Mouse (Mus musculus): ENCODE results near the gene Ube2s. TPM values are rescaled to one million over a fixed set of nuclear protein-coding genes. Genes with fewer than 3 reads are reported as not detected.

Ube2s gene
- polyA plus RNA-seq, 1 experiment from 2014 or later = 269 TPM

Other genes starting within 250 kb of the Ube2s start
- gene Ptprh, start 208.5 kb downstream of the Ube2s start, polyA plus RNA-seq (2015; fragmentation: Nextera tagmentation; extraction: Ambion mirVana) = 1.2 and 1.3 TPM in 2 replicates
- 2.3 and 2.5 TPM in 2 replicates for gene Tmem86b, start 181.2 kb downstream of the Ube2s start, polyA plus RNA-seq (2015; fragmentation: Nextera tagmentation; extraction: Ambion mirVana)
- 10.0 and 10.2 TPM in 2 replicates for gene Ppp6r1, start 153.6 kb downstream of the Ube2s start, polyA plus RNA-seq (2015; fragmentation: Nextera tagmentation; extraction: Ambion mirVana)
- gene Hspbp1, start 127.5 kb downstream of the Ube2s start, polyA plus RNA-seq (2015; fragmentation: Nextera tagmentation; extraction: Ambion mirVana) = 168 and 171 TPM in 2 replicates
- gene Brsk1, start 122.0 kb downstream of the Ube2s start, polyA plus RNA-seq (2015; fragmentation: Nextera tagmentation; extraction: Ambion mirVana) = 7.1 and 8.7 TPM in 2 replicates
- 0.12 and 0.27 TPM in 2 replicates for gene Tmem150b, start 87.3 kb downstream of the Ube2s start, polyA plus RNA-seq (2015; fragmentation: Nextera tagmentation; extraction: Ambion mirVana)
- 57.4 and 61.8 TPM in 2 replicates for gene Kmt5c, start 72.5 kb downstream of the Ube2s start, polyA plus RNA-seq (2015; fragmentation: Nextera tagmentation; extraction: Ambion mirVana)
- 24.1 and 28.1 TPM in 2 replicates for gene Cox6b2, start 59.5 kb downstream of the Ube2s start, polyA plus RNA-seq (2015; fragmentation: Nextera tagmentation; extraction: Ambion mirVana)
- not detected in 2 replicates for gene Fam71e2, start 41.3 kb downstream of the Ube2s start, polyA plus RNA-seq (2015; fragmentation: Nextera tagmentation; extraction: Ambion mirVana)
- gene Il11, start 29.7 kb downstream of the Ube2s start, polyA plus RNA-seq (2015; fragmentation: Nextera tagmentation; extraction: Ambion mirVana) = 0.87 and 1.1 TPM in 2 replicates
- gene Tmem190, start 29.7 kb downstream of the Ube2s start, polyA plus RNA-seq (2015; fragmentation: Nextera tagmentation; extraction: Ambion mirVana) = not detected in 2 replicates
- gene Tmem238, start 22.9 kb downstream of the Ube2s start, polyA plus RNA-seq (2015; fragmentation: Nextera tagmentation; extraction: Ambion mirVana) = 5.9 and 6.3 TPM in 2 replicates
- 212 and 228 TPM in 2 replicates for gene Rpl28, start 19.7 kb downstream of the Ube2s start, polyA plus RNA-seq (2015; fragmentation: Nextera tagmentation; extraction: Ambion mirVana)
- 10.8 and 12.8 TPM in 2 replicates for gene Shisa7, start 32.1 kb upstream of the Ube2s start, polyA plus RNA-seq (2015; fragmentation: Nextera tagmentation; extraction: Ambion mirVana)
- 3.2 and 4.1 TPM in 2 replicates for gene Isoc2b, start 57.7 kb upstream of the Ube2s start, polyA plus RNA-seq (2015; fragmentation: Nextera tagmentation; extraction: Ambion mirVana)
- gene Isoc2a, start 64.6 kb upstream of the Ube2s start, polyA plus RNA-seq (2015; fragmentation: Nextera tagmentation; extraction: Ambion mirVana) = 0.75 and 0.77 TPM in 2 replicates
- gene Gm36210, start 93.9 kb upstream of the Ube2s start, polyA plus RNA-seq (2015; fragmentation: Nextera tagmentation; extraction: Ambion mirVana) = 0.45 and 0.47 TPM in 2 replicates
- 3.5 and 4.2 TPM in 2 replicates for gene Zfp628, start 102.6 kb upstream of the Ube2s start, polyA plus RNA-seq (2015; fragmentation: Nextera tagmentation; extraction: Ambion mirVana)
- gene Nat14, start 109.4 kb upstream of the Ube2s start, polyA plus RNA-seq (2015; fragmentation: Nextera tagmentation; extraction: Ambion mirVana) = 35.3 and 35.8 TPM in 2 replicates
- 1.2 and 1.3 TPM in 2 replicates for gene Ssc5d, start 113.2 kb upstream of the Ube2s start, polyA plus RNA-seq (2015; fragmentation: Nextera tagmentation; extraction: Ambion mirVana)
- 0.12 and 0.18 TPM in 2 replicates for gene Sbk2, start 151.8 kb upstream of the Ube2s start, polyA plus RNA-seq (2015; fragmentation: Nextera tagmentation; extraction: Ambion mirVana)
- gene Sbk3, start 158.6 kb upstream of the Ube2s start, polyA plus RNA-seq (2015; fragmentation: Nextera tagmentation; extraction: Ambion mirVana) = 0.49 and 0.62 TPM in 2 replicates
- 60.3 and 66.8 TPM in 2 replicates for gene Zfp579, start 183.6 kb upstream of the Ube2s start, polyA plus RNA-seq (2015; fragmentation: Nextera tagmentation; extraction: Ambion mirVana)
- gene Zfp524, start 201.8 kb upstream of the Ube2s start, polyA plus RNA-seq (2015; fragmentation: Nextera tagmentation; extraction: Ambion mirVana) = 8.1 and 9.2 TPM in 2 replicates
- gene Fiz1, start 202.1 kb upstream of the Ube2s start, polyA plus RNA-seq (2015; fragmentation: Nextera tagmentation; extraction: Ambion mirVana) = 41.9 and 44.6 TPM in 2 replicates
- gene Gm44973, start 202.9 kb upstream of the Ube2s start, polyA plus RNA-seq (2015; fragmentation: Nextera tagmentation; extraction: Ambion mirVana) = 1.2 TPM in 1 of 2 replicates, not detected in the other
- 6.0 and 7.5 TPM in 2 replicates for gene Zfp865, start 207.8 kb upstream of the Ube2s start, polyA plus RNA-seq (2015; fragmentation: Nextera tagmentation; extraction: Ambion mirVana)
- 58.8 and 65.2 TPM in 2 replicates for gene Ccdc106, start 208.0 kb upstream of the Ube2s start, polyA plus RNA-seq (2015; fragmentation: Nextera tagmentation; extraction: Ambion mirVana)
- not detected in 2 replicates for gene 4632433K11Rik, start 221.5 kb upstream of the Ube2s start, polyA plus RNA-seq (2015; fragmentation: Nextera tagmentation; extraction: Ambion mirVana)
- gene Zfp784, start 225.9 kb upstream of the Ube2s start, polyA plus RNA-seq (2015; fragmentation: Nextera tagmentation; extraction: Ambion mirVana) = 7.8 and 9.3 TPM in 2 replicates
- 90.6 and 113 TPM in 2 replicates for gene Zfp580, start 238.9 kb upstream of the Ube2s start, polyA plus RNA-seq (2015; fragmentation: Nextera tagmentation; extraction: Ambion mirVana)
- 99.8 and 101 TPM in 2 replicates for gene U2af2, start 249.6 kb upstream of the Ube2s start, polyA plus RNA-seq (2015; fragmentation: Nextera tagmentation; extraction: Ambion mirVana)